Mouse (Mus musculus) cerebellum, adult 2 months (tissue): ENCODE data around the gene Ccdc40.

Experiments
- CTCF ChIP-seq: fragments of 200-500 bp; IDR thresholded peaks from 2 replicates; pipeline ENCODE4 v1.5.1; 2011; ENCODE audit warnings: low read depth, mild to moderate bottlenecking, control low read depth, low read length, moderate library complexity, borderline replicate concordance; ENCODE audit not compliant: insufficient read depth
- POLR2A ChIP-seq: fragments of 200-500 bp; IDR thresholded peaks from 2 replicates; pipeline ENCODE4 v1.6.1; 2011; ENCODE audit warnings: low read length, control low read depth, borderline replicate concordance; ENCODE audit not compliant: insufficient read depth

DNA sequence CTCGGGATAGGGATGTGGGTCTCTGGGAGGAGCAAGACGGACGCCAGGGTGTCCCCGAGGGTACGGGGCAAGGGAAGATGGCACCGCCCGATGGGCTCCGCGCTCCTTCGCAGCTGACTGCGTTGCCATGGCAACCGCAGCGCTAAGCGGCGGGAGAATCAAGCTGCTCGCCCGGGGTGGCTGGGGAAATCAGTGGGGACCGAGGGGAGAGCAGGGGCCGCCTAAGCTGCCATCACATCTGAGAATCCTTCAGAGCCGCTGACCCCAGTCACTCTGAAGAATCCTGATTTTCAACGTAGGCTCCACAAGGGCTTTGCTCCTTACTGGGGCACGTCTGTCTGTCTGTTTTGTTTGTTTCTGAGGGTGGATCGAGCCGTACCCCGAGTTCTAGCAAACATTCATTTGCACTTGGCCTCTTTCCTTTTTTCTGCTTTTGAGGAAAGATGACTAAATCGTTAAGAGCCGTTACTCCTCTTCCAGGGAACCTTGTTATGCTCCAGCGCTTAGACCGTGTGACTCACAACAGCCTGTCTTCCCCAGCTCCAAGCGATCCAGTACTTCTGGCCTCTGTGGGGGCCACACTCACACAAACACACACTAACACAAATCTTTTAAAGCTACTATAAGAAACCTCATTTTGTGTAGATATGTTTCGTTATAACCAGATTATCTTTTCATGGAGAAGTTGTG is 72.0 kb downstream of the Ccdc40 start:
- TF ChIP-seq POLR2A (no peak), CTCF (no peak)
